Mouse (Mus musculus) T-helper 1 cell (primary cell): ENCODE measurements at regions not wholly inside any gene's neighbourhood (a gene's known extent, or its start where the extent isn't known, plus 50 kb on each side); places are given as distances from the start of the nearest gene placed in this dataset.
"Not testable (repeated sequence)": the region's sequence is repeated elsewhere in the genome, so short reads cannot be mapped to it uniquely, and the experiment has no call there.

Experiments used
- in situ Hi-C: fragments of 300-600 bp; cut with MboI, MseI; formaldehyde crosslinking; loops from one replicate; pipeline ENCODE4 v1.15.1; 2025; ENCODE audit warnings: high pct_unique_total_duplicates

DNA sequence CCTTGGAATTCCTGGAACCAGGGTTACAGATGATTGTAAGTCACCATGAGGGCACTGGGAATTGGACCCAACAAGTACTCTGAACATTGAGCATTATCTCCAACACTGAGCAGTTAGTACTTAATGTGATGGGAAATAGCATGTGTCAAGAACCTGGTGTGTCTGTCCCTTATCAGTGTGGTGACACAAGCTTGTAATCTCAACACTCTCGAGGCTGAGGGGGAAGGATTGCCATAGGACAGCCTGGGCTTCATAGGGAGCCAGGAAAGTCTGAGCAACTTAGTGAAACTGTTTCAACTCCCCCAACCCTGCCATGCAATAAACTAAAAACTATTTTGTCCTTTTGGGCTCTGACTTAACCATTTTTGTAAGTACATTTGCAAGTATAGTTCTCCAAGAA, 100.0 kb downstream of the Wdr20rt start:
- in situ Hi-C loops = no loop called here

GRCm38 (mm10) chr12:65328532-65328931, 103.2 kb downstream of the Wdr20rt start:
- in situ Hi-C loops = no loop called here

DNA sequence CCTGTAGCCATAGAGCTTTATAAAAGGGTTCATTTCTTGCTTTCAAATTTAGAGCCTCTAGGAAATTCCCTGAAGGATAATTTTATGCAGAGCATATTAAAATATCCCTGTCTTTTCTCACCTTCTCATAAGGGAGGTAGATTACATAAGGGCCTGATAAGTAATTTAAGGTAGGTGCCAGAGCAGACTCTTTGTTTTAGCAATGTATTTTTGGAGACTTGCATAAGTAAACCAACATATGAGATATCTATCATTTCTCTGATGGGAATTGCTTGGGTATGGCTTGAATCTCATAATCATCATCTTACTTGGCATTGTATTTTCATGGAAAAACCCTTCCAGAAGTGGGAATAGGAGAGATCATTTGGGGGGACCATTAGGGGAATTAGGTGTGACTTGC, 104.4 kb downstream of the Wdr20rt start:
- in situ Hi-C loops = no loop called here

DNA sequence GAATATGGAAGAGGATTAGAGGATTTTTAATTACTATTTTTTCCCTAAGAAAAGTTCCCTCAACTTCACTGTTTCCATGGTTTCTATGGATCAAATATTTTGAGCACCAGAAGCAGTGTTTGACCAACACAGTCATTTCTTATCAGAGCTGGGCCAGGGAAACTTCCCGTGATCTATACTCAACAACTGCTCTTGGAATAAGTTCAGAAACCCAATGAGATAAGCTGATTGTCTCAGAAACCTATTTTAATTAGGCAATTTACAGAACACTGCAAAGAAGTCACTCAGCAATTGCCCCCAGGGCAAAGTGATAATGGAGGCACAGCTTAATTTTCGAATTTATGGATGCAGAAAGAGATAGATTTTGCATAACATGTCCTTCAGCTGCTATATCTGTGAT, 114.7 kb downstream of the Wdr20rt start:
- in situ Hi-C loops = no loop called here

DNA sequence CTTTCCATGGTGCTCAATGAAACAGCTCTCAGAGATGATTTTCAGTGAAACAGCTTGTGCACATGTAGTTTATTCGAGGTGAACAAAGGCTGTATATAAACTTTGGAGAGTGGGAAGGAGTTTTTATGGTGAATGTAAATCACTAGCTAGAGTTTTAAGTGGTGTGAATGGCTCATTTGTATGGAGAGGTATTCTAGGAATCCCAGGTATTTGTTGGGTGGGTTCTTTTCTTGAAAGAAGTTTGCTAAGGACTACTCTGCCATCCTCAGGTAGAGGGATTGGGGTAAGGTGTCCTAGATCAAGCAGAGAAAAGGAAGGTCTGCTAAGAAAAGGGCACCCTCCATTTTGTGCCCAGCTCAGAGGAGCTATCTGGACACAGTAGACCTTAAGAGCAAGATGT, 121.9 kb downstream of the Wdr20rt start:
- in situ Hi-C loops = no loop called here

DNA sequence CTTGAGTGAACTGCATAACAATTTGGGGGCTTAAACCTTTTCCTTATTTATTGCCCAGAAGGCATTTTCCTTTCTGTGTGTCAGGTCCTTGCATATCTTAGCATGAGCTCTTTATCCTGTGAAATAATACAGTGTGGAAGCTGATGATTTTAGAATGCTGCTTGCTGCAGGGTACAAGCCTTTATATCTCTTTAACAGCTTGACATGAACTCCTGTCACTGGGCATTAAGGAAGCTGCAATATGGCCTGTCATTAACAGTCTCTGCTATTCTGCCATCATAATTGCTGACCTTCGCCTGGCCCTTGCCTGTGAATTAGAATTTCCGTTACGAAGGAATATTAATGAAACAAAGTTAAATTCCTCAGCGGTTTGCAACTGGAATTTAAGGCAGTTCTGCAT, 124.2 kb downstream of the Wdr20rt start:
- in situ Hi-C loops = no loop called here

- in situ Hi-C loops = no loop called here
Observed at GRCm38 (mm10) chr12:65364179-65364578, 138.9 kb downstream of the Wdr20rt start.

GRCm38 (mm10) chr12:65367334-65367733, 142.0 kb downstream of the Wdr20rt start:
- in situ Hi-C loops = no loop called here

GRCm38 (mm10) chr12:65367866-65368419, 142.6 kb downstream of the Wdr20rt start:
- in situ Hi-C loops = no loop called here

GRCm38 (mm10) chr12:65371650-65372049, 146.3 kb downstream of the Wdr20rt start:
- in situ Hi-C loops = no loop called here

DNA sequence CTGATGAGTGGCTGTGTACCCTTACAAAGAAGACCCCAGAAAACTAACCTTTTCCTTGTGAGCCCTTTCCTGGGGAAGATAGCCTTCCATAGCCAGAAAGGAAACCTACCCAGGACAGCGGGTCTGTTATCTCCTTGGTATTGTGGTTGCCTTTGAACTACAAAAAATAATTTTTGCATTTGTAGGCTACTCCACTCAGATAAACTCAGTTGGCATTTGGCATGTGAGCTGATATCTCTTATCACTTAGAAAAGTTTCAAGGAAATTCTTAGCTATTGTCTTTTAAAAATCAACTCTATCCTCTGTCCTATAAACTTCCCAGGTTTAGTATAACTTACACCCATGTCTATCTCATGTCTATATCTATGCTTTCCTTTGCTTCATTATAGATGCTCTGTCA, 154.0 kb downstream of the Wdr20rt start:
- in situ Hi-C loops = no loop called here

DNA sequence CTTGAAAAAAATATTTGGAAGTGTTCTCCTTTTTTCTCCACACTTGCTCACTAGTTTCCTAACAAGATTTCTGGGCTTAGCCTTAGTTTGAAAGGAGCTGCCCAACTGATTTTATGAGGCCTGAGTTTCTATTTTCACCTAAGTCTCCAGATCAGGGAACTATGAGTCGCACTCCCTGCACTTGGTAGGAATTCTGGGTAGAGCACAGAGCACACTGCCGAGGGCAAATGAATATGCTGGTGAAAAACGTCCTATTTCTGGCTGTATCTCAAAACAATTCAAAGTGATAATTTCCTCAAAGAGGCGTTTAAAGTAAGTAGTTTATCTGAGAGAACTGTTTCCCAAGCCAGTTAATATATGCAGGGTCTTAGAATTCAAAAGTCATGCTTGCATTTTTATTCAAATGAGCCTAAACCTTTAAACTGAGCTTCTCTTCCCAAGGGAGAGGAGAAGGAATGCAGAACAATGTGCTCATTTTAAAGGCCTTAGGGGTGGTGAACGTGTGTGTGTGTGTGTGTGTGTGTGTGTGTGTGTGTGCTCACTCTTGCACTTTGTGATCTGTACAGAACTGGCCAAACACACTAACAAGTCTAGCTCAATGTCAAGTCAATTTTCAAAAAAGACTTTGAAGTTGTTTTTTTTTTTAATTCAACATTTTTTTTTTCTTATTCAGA, 156.9 kb downstream of the Wdr20rt start:
- in situ Hi-C loops = no loop called here

GRCm38 (mm10) chr12:65382796-65383195, 157.5 kb downstream of the Wdr20rt start:
- in situ Hi-C loops = not testable (repeated sequence)

GRCm38 (mm10) chr12:65386005-65386645, 160.8 kb downstream of the Wdr20rt start:
- in situ Hi-C loops = no loop called here

DNA sequence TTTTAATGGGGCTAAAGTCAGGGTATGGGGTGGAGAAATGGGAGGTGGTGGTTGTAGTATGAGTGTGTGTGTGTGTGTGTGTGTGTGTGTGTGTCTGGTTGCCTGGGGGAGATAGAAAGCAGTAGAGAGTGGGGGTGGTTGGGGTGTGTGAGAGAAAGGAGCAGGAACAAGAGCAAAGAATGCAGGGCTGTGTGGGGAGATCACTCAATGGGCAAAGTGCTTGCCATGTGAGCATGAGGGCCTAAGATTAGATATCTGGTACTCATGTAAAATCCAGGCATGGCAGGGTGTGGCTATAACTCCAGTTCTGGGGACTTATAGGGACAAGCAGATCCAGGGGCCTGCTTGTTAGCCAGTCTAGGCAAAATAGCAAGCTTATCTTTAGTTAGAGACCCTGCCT, 161.7 kb downstream of the Wdr20rt start:
- in situ Hi-C loops = no loop called here

- in situ Hi-C loops = no loop called here
Observed at GRCm38 (mm10) chr12:65389512-65389911, 164.2 kb downstream of the Wdr20rt start.

- in situ Hi-C loops = no loop called here
Observed at GRCm38 (mm10) chr12:65390330-65390729, 165.0 kb downstream of the Wdr20rt start.

- in situ Hi-C loops = no loop called here
Observed at GRCm38 (mm10) chr12:65401728-65402419, 176.6 kb downstream of the Wdr20rt start.

GRCm38 (mm10) chr12:65403124-65403523, 177.8 kb downstream of the Wdr20rt start:
- in situ Hi-C loops = no loop called here

DNA sequence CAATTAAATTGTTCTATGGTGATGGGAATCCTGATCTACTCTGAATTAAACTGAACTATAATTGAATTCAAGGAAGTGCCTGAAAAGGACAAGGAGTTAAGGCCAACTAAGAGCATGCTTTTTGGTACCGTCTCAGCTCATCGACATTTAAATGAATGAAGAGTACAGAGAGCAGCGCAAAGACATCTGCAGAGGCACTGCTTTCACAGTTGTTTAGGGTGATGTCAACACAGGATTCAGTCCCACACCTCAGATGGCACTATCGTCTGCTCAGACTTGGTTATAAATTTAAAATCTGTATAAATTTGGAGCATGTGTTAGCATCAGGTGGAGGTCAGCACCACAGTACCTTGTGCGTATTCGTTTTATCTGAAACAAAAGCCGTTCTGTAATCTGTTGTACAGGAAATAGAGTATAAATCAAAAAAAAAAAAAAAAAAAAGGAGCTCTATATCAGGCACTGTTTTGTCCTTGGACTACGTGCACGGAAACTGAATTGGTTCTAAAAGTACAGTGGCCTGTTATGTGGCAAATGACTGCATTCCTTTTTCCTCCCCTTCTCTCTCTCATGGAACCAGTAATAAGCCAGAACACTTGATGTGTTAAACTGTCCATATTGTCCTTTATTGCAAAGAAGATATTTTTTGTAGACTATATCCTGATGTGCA, 187.8 kb downstream of the Wdr20rt start:
- in situ Hi-C loops = no loop called here

- in situ Hi-C loops = no loop called here
Observed at GRCm38 (mm10) chr12:65414393-65414792, 189.1 kb downstream of the Wdr20rt start.

- in situ Hi-C loops = no loop called here
Observed at GRCm38 (mm10) chr12:65416909-65417308, 191.6 kb downstream of the Wdr20rt start.
